ENCODE assay signal across 1 mouse cellular context in genomic region chr10:39566901-39567300, GRCm38 (mm10).
TF ChIP-seq lines count a peak whose summit lies in the region.

No protein-coding gene starts in this region.

TF ChIP-seq in myocyte, 11 proteins besides CTCF, POLR2A, EP300 and RAD21:
- TF ChIP-seq CEBPB (IDR thresholded peaks at IDR 0.05; ENCODE audit: insufficient read depth, poor library complexity, severe bottlenecking) (no peak), TCF12 (IDR thresholded peaks at IDR 0.05; ENCODE audit: insufficient read depth, poor library complexity, severe bottlenecking) (no peak), MAX (IDR thresholded peaks at IDR 0.05; ENCODE audit: low read depth) (no peak), USF1 (IDR thresholded peaks at IDR 0.05; ENCODE audit: low read depth) (no peak), POLR2AphosphoS2 (IDR thresholded peaks at IDR 0.05; ENCODE audit: insufficient read length, low read depth) (peak; percentile 30), SRF (IDR thresholded peaks at IDR 0.05; ENCODE audit: control insufficient read depth, insufficient read length, low read depth) (no peak), E2F4 (IDR thresholded peaks at IDR 0.05; ENCODE audit: insufficient read depth) (no peak)
